Mouse (Mus musculus) ES-Bruce4 (cell line): ENCODE results near the gene Ttc30b. TPM values are rescaled to one million over a fixed set of nuclear protein-coding genes. Genes with fewer than 3 reads are reported as not detected.
A peak's percentile ranks its signal among the peaks of the same experiment; 100 is the strongest.
"Not testable (repeated sequence)": the region's sequence is repeated elsewhere in the genome, so short reads cannot be mapped to it uniquely, and the experiment has no call there.

Experiments
- H3K27ac ChIP-seq: 2 replicates; pipeline ENCODE4 v1.5.1; 2012; ENCODE audit warnings: low read length, inconsistent platforms; ENCODE audit not compliant: insufficient read depth
- H3K27me3 ChIP-seq: 2 replicates; pipeline ENCODE4 v1.6.1; 2012; ENCODE audit warnings: mild to moderate bottlenecking, low read length, inconsistent platforms; ENCODE audit not compliant: control insufficient read depth, poor library complexity, insufficient read depth, severe bottlenecking
- H3K36me3 ChIP-seq: 2 replicates; pipeline ENCODE4 v1.6.1; 2012; ENCODE audit warnings: inconsistent platforms, mild to moderate bottlenecking, low read length, moderate library complexity; ENCODE audit not compliant: control insufficient read depth, poor library complexity, insufficient read depth, severe bottlenecking
- H3K4me1 ChIP-seq: one replicate; pipeline ENCODE4 v1.8.1; 2011; ENCODE audit warnings: low read length; ENCODE audit not compliant: control insufficient read depth, insufficient read depth
- H3K4me3 ChIP-seq: 2 replicates; pipeline ENCODE4 v1.5.1; 2011; ENCODE audit warnings: low read depth, mild to moderate bottlenecking, low read length
- H3K9ac ChIP-seq: 2 replicates; pipeline ENCODE4 v1.6.1; 2012; ENCODE audit warnings: low read depth, mild to moderate bottlenecking, inconsistent platforms; ENCODE audit not compliant: poor library complexity, severe bottlenecking
- H3K9me3 ChIP-seq: replicated peaks from 2 replicates; pipeline ENCODE4 v1.6.1; 2012; ENCODE audit warnings: mild to moderate bottlenecking, low read length, inconsistent platforms; ENCODE audit not compliant: control insufficient read depth, poor library complexity, insufficient read depth, severe bottlenecking
- CTCF ChIP-seq: IDR thresholded peaks from one replicate; pipeline ENCODE4 v1.8.1; 2011; ENCODE audit warnings: low read depth, low read length
- EP300 ChIP-seq: IDR thresholded peaks from 2 replicates; pipeline ENCODE4 v1.6.1; 2011; ENCODE audit warnings: low read depth, low read length; ENCODE audit not compliant: insufficient read depth
- POLR2A ChIP-seq: IDR thresholded peaks from one replicate; pipeline ENCODE4 v1.8.1; 2011; ENCODE audit warnings: low read length; ENCODE audit not compliant: insufficient read depth
- polyA plus RNA-seq: library from polyadenylated mRNA; stranded (reverse); fragments of >200 nt; gene quantifications from 2 replicates; pipeline ENCODE4 v1.2.4, GENCODE M21; 2011; ENCODE audit warnings: low read depth; ENCODE audit not compliant: missing spikeins, insufficient read depth, insufficient read length

Gene Ttc30b
- polyA plus RNA-seq, 1 experiment = 0.87 TPM

- H3K4me1 ChIP-seq = no peaks in the 10 kb centered on the region
- no peak for TF ChIP-seq CTCF
- TF ChIP-seq EP300 = no peak
- no peak for TF ChIP-seq POLR2A
Observed at GRCm38 (mm10) chr2:75953320-75953719, 14.9 kb upstream of the Ttc30b start.

GRCm38 (mm10) chr2:75950685-75951084 is 12.3 kb upstream of the Ttc30b start:
- Histone ChIP-seq H3K36me3 (no peaks in the 10 kb centered on the region), H3K9me3 (no peaks in the 10 kb centered on the region), H3K9ac (no peak overlapping the region), H3K4me3 (no peak overlapping the region), H3K27ac (no peak overlapping the region), H3K4me1 (no peaks in the 10 kb centered on the region), H3K27me3 (no peaks in the 10 kb centered on the region)
- no peak for TF ChIP-seq CTCF
- TF ChIP-seq EP300 = no peak

More at GRCm38 (mm10) chr2:75953320-75953719, 14.9 kb upstream of the Ttc30b start:
- Histone ChIP-seq H3K4me3 (no peak overlapping the region), H3K9ac (no peak overlapping the region), H3K9me3 (no peaks in the 10 kb centered on the region), H3K36me3 (no peaks in the 10 kb centered on the region), H3K27me3 (no peaks in the 10 kb centered on the region), H3K27ac (no peak overlapping the region)

GRCm38 (mm10) chr2:75937520-75938116 is 767 bp downstream of the Ttc30b start:
- H3K27ac ChIP-seq, H3K9ac ChIP-seq, H3K9me3 ChIP-seq, H3K4me1 ChIP-seq, H3K36me3 ChIP-seq, H3K27me3 ChIP-seq: not testable (repeated sequence)
- peak overlapping the region; percentile 32 for H3K4me3 ChIP-seq

GRCm38 (mm10) chr2:75936685-75937084 is 1.7 kb downstream of the Ttc30b start:
- H3K27me3 ChIP-seq, H3K36me3 ChIP-seq, H3K9me3 ChIP-seq, H3K4me1 ChIP-seq, H3K27ac ChIP-seq, H3K9ac ChIP-seq, H3K4me3 ChIP-seq: not testable (repeated sequence)

- H3K27ac ChIP-seq = no peak overlapping the region
- H3K9ac ChIP-seq = no peak overlapping the region
- H3K4me3 ChIP-seq = no peak overlapping the region
Observed at GRCm38 (mm10) chr2:75933541-75933940, 4.8 kb downstream of the Ttc30b start.

GRCm38 (mm10) chr2:75930941-75931340 is 7.4 kb downstream of the Ttc30b start:
- no peak for TF ChIP-seq EP300
- TF ChIP-seq POLR2A = no peak
- TF ChIP-seq CTCF = no peak
- no peaks in the 10 kb centered on the region for H3K4me1 ChIP-seq
- no peaks in the 10 kb centered on the region for H3K9me3 ChIP-seq
- no peaks in the 10 kb centered on the region for H3K27me3 ChIP-seq
- no peak overlapping the region for H3K4me3 ChIP-seq
- no peak overlapping the region for H3K27ac ChIP-seq
- H3K36me3 ChIP-seq = no peaks in the 10 kb centered on the region
- no peak overlapping the region for H3K9ac ChIP-seq

More at GRCm38 (mm10) chr2:75933541-75933940, 4.8 kb downstream of the Ttc30b start:
- Histone ChIP-seq H3K9me3 (no peaks in the 10 kb centered on the region), H3K27me3 (no peaks in the 10 kb centered on the region), H3K36me3 (no peaks in the 10 kb centered on the region), H3K4me1 (no peaks in the 10 kb centered on the region)
- TF ChIP-seq POLR2A = no peak
- no peak for TF ChIP-seq CTCF
- TF ChIP-seq EP300 = no peak

GRCm38 (mm10) chr2:75929786-75930444 is 8.5 kb downstream of the Ttc30b start:
- H3K27ac ChIP-seq = no peak overlapping the region
- no peak overlapping the region for H3K9ac ChIP-seq
- H3K27me3 ChIP-seq = no peaks in the 10 kb centered on the region
- TF ChIP-seq CTCF (no peak), POLR2A (no peak), EP300 (no peak)
- no peaks in the 10 kb centered on the region for H3K9me3 ChIP-seq
- no peaks in the 10 kb centered on the region for H3K4me1 ChIP-seq
- no peaks in the 10 kb centered on the region for H3K36me3 ChIP-seq
- H3K4me3 ChIP-seq = no peak overlapping the region
